Mouse (Mus musculus) liver, adult 2 months (tissue): Measurements from ENCODE around the gene Peli3. TPM values are rescaled to one million over a fixed set of nuclear protein-coding genes. Genes with fewer than 3 reads are reported as not detected.

Experiments used
- DNase-seq: peaks from one replicate; pipeline ENCODE4 v3.0.0-alpha.2; 2011; ENCODE audit warnings: low read depth, low spot score; ENCODE audit errors: extremely low read depth
- H3K27ac ChIP-seq: fragments of 200-500 bp; replicated peaks from 2 replicates; pipeline ENCODE4 v1.5.1; 2012; ENCODE audit warnings: low read depth, mild to moderate bottlenecking, control low read depth, inconsistent platforms, low read length; ENCODE audit not compliant: insufficient read depth
- H3K27me3 ChIP-seq: fragments of 200-500 bp; 2 replicates; pipeline ENCODE4 v1.6.1; 2012; ENCODE audit warnings: mild to moderate bottlenecking, moderate library complexity, low read length, inconsistent platforms; ENCODE audit not compliant: control insufficient read depth, insufficient read depth
- H3K36me3 ChIP-seq: fragments of 200-500 bp; 2 replicates; pipeline ENCODE4 v1.6.1; 2012; ENCODE audit warnings: low read length, inconsistent platforms; ENCODE audit not compliant: control insufficient read depth, insufficient read depth
- H3K4me1 ChIP-seq: fragments of 200-500 bp; 2 replicates; pipeline ENCODE4 v1.6.1; 2011; ENCODE audit warnings: low read length; ENCODE audit not compliant: control insufficient read depth, insufficient read depth
- H3K4me3 ChIP-seq: fragments of 200-500 bp; 2 replicates; pipeline ENCODE4 v1.5.1; 2011; ENCODE audit warnings: low read depth, mild to moderate bottlenecking, control low read depth, low read length, moderate library complexity; ENCODE audit not compliant: insufficient read depth
- H3K79me2 ChIP-seq: fragments of 200-500 bp; 2 replicates; pipeline ENCODE4 v1.6.1; 2012; ENCODE audit warnings: inconsistent platforms, mild to moderate bottlenecking, low read length, moderate library complexity; ENCODE audit not compliant: control insufficient read depth, insufficient read depth
- H3K9ac ChIP-seq: fragments of 200-500 bp; 2 replicates; pipeline ENCODE4 v1.6.1; 2012; ENCODE audit warnings: low read depth, mild to moderate bottlenecking, control low read depth, inconsistent platforms, low read length
- CTCF ChIP-seq: fragments of 200-500 bp; IDR thresholded peaks from 2 replicates; pipeline ENCODE4 v1.5.1; 2011; ENCODE audit warnings: low read depth, low read length, control low read depth
- POLR2A ChIP-seq: fragments of 200-500 bp; IDR thresholded peaks from 2 replicates; pipeline ENCODE4 v1.6.1; 2011; ENCODE audit warnings: low read length, control low read depth; ENCODE audit not compliant: insufficient read depth; ENCODE audit errors: extremely low read depth
- WGBS: fragments of 180-500 bp; shearing (Covaris S2); methylation state at CpG from one replicate; pipeline ENCODE4 v1.1.7; 2018; 5-methylcytosine and 5-hydroxymethylcytosine counted together
- polyA plus RNA-seq: library from polyadenylated mRNA; depleted of rRNA; stranded (reverse); fragments of >200 nt; gene quantifications from 2 replicates; pipeline ENCODE4 v1.2.3, GENCODE M21; 2012; rRNA removed
- total RNA-seq: library from RNA; depleted of rRNA; stranded (reverse); fragments of >200 nt; gene quantifications from 2 replicates; pipeline ENCODE4 v1.2.3, GENCODE M21; 2014; rRNA removed

The Peli3 gene
- total RNA-seq (1.0 and 3.4 TPM in 2 replicates), polyA plus RNA-seq (1.4 and 2.6 TPM in 2 replicates)

DNA sequence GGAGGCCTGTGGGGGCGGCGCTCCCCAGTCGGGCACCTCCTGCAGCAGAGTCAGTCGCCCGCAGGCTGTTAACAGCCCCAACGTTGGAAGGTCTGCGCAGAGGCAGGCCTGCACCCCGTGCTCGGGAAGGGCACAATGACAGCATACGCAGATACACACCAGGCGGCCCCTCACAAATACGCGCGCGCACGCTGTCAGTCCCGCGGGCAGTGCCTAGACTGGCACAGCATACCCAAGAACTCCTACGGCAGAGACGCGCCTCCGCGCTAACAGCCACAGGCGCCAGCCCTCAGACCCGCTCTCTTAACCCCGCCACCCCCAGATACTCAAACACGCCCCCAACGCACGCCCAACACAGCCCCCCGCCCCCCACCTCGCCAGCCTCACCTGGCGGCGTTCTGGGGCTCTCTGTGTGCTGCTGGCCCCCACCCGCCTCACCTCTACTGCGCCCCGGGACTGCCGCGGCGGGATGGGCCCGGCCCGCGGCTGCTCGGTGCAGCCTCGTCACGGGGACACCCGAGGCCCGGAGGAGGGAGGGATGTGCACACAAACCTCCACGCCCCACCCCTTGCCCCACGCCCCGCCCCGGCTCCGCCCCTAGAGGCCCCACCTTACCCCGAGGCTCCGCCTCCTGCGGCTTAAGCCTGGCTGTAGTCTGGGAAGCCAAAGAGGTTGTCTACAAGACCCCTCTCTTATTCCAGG is at the start of gene Peli3:
TSS of gene Peli3 (minus strand) at position 577 of the 702 bp plus-strand sequence.
- Histone ChIP-seq H3K36me3 (no peaks in the 10 kb centered on the region), H3K27ac (no peak within 1 kb of the TSS), H3K4me3 (peak within 1 kb of the TSS; percentile 65), H3K9ac (peak within 1 kb of the TSS; percentile 72), H3K79me2 (no peaks in the 10 kb centered on the region), H3K4me1 (peaks cover 6% of the 10 kb centered on the region; the same call in 1 of the 2 replicates), H3K27me3 (no peaks in the 10 kb centered on the region)
- peak; percentile 62 for DNase-seq
- TF ChIP-seq POLR2A: no peak
- WGBS: 4% methylated on average over 50 of the region's 55 CpGs

- Histone ChIP-seq H3K79me2 (no peaks in the 10 kb centered on the region), H3K4me3 (no peak overlapping the region), H3K4me1 (no peaks in the 10 kb centered on the region), H3K9ac (no peak overlapping the region), H3K27me3 (peaks cover 6% of the 10 kb centered on the region; the same call in 1 of the 2 replicates), H3K27ac (no peak overlapping the region), H3K36me3 (no peaks in the 10 kb centered on the region)
- 17% methylated on average over 8 of the region's 8 CpGs for WGBS
- no peak for DNase-seq
- TF ChIP-seq POLR2A (no peak), CTCF (no peak)
These were observed 49.4 kb upstream of the Peli3 start for GRCm38 (mm10) chr19:4992371-4992770.

DNA sequence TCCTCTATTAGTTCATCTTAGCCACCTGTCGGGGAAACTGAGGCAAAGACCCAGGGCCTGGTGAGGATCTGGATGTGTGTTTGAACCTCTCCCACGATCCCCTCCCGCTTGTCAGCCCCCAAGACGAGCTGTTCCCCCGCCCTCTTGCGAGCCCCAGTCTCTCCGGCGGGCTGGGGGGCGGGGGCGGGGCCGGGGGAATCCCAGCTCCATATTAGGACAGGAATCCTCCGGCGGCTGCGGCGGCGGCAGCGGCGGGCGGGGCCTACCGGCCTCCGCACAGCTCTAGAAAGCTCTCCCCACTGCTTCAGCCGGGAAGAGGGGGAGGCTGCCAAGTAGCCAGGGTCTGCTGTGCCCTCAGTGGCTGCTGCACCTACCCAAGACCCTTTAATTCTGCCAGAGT is 47.8 kb upstream of the Peli3 start:
- Histone ChIP-seq H3K79me2 (no peaks in the 10 kb centered on the region), H3K4me1 (no peaks in the 10 kb centered on the region), H3K27ac (no peak overlapping the region), H3K9ac (no peak overlapping the region), H3K27me3 (peaks cover 6% of the 10 kb centered on the region; the same call in 1 of the 2 replicates), H3K4me3 (no peak overlapping the region), H3K36me3 (no peaks in the 10 kb centered on the region)
- 5% methylated on average over 22 of the region's 22 CpGs for WGBS
- DNase-seq: no peak
- TF ChIP-seq CTCF (no peak), POLR2A (no peak)

DNA sequence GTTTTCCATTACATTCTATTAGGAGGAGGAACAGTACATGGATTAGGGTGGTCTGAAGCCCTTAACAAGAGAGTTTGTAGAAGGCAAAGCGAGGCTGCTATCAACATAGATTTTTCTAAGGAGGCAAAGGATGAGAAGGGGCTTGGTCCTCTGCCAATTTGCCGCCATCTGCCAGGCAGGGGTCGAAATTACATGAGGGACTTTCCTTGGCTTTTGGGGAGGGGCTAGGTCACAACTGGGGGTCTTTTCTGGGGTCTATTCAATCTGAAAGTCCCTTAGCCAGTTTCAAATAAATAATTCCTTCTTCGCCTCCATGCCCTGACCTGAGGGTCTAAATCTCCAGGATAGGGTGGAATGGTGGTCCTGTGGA is 47.3 kb upstream of the Peli3 start, which contains the start of gene Npas4:
TSS of gene Npas4 (minus strand) at position 61 of the 370 bp plus-strand sequence.
- WGBS: 29% methylated on average over 4 of the region's 4 CpGs
- Histone ChIP-seq H3K27ac (no peak within 1 kb of the TSS), H3K4me3 (no peak within 1 kb of the TSS), H3K9ac (no peak within 1 kb of the TSS), H3K27me3 (peaks cover 6% of the 10 kb centered on the region; the same call in 1 of the 2 replicates), H3K4me1 (no peaks in the 10 kb centered on the region), H3K36me3 (no peaks in the 10 kb centered on the region), H3K79me2 (no peaks in the 10 kb centered on the region)
- DNase-seq: no peak
- TF ChIP-seq POLR2A (no peak), CTCF (no peak)

DNA sequence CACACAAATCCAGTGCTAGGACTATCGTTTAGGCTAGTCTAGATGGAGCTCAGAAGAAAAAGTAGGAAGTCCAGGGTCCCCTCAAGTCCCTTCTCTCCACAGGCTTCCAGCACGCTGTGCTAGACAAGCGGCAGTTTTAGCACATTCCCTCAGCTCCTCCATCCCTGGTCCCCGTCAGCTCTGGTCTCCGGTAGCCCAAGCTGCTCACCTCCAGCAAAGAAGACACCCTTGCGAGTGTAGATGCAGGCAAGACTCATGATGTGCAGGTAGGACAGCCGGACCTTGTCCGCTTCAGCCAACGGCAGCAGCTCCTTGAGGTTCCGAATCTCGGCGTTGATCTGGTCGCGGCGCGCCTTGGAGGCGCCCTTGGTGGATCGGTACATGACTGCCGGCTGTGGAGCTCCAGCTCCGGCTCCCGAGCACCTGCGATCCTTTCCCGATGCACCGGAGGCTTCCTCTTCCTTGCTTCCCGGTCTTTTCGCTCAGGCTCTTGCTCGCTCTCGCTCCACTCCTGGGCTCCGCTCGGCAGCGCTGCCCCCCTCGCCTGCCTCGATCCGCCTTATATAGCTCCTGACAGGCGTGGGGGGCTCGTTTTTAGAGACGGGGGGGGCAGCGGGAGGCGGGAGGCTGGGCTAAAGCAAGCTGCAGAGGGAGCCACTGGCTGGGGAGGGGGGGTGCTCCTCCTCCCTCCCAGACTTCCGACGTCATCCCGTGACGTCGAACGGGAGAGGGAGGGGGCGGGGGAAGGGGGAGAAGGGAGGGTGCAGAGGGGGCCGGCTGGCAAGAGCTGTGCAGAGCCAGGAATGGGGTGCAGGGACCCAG is 46.7 kb upstream of the Peli3 start:
- H3K9ac ChIP-seq: no peak overlapping the region
- TF ChIP-seq POLR2A (no peak), CTCF (no peak)
- no peaks in the 10 kb centered on the region for H3K36me3 ChIP-seq
- H3K27ac ChIP-seq: no peak overlapping the region
- peaks cover 6% of the 10 kb centered on the region; the same call in 1 of the 2 replicates for H3K27me3 ChIP-seq
- 28% methylated on average over 47 of the region's 47 CpGs for WGBS
- H3K4me3 ChIP-seq: no peak overlapping the region
- H3K4me1 ChIP-seq: no peaks in the 10 kb centered on the region
- H3K79me2 ChIP-seq: no peaks in the 10 kb centered on the region
- DNase-seq: no peak

GRCm38 (mm10) chr19:4989013-4989412 is 46.1 kb upstream of the Peli3 start:
- Histone ChIP-seq H3K36me3 (no peaks in the 10 kb centered on the region), H3K27me3 (peaks cover 6% of the 10 kb centered on the region; the same call in 1 of the 2 replicates), H3K4me1 (no peaks in the 10 kb centered on the region), H3K9ac (no peak overlapping the region), H3K79me2 (no peaks in the 10 kb centered on the region), H3K4me3 (no peak overlapping the region), H3K27ac (no peak overlapping the region)
- TF ChIP-seq CTCF (peak; percentile 63), POLR2A (no peak)
- DNase-seq: peak; percentile 45
- WGBS: 6% methylated on average over 13 of the region's 13 CpGs
